Comparison of ENCODE assay signal across 34 mouse cellular contexts in the genomic region with DNA sequence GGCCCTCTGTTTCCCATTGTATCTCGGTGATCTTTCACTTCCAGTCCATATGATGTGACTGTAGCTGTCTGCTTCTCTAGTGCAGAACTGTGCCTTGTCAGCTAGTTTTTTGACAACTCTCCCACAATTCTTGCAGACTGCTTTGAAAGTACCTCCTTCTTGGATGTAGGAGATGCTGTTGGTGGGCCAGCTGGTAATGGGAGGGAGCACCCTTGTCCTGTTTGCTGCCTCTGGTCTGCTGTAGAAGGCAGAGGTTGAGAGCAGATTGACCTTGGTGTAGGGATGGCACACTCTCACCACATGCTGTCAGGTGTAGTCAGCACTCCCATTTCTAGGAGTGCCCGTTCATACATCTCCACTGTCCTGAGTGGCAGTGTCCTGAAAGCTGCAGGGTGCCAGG. TPM values are rescaled to one million over a fixed set of nuclear protein-coding genes. Genes with fewer than 3 reads are reported as not detected.
"Had no signal": no experiment of that assay in that cellular context is flagged by ENCODE, and none has a peak within 500 bp of the region (broad histone marks: within the 10 kb centered on the region; RNA-seq: fewer than 3 reads in every experiment).

No protein-coding gene starts in this region.

- H3K27ac ChIP-seq: heart, adult 2 months; heart, embryonic 10.5 days; heart, embryonic 13.5 days; heart, embryonic 15.5 days; hindbrain, embryonic 10.5 days; hindbrain, embryonic 12.5 days; hindbrain, embryonic 13.5 days; hindbrain, embryonic 14.5 days; hindbrain, embryonic 15.5 days; hindbrain, postnatal 0 days; intestine, embryonic 15.5 days; kidney, embryonic 15.5 days; kidney, postnatal 0 days; layer of hippocampus, adult 2 months had no signal

- H3K4me1 ChIP-seq: heart, embryonic 10.5 days; heart, embryonic 12.5 days; heart, embryonic 13.5 days; heart, embryonic 15.5 days; hindbrain, embryonic 10.5 days; hindbrain, embryonic 12.5 days; hindbrain, embryonic 13.5 days; hindbrain, embryonic 15.5 days; intestine, embryonic 15.5 days; kidney, embryonic 15.5 days had no signal

- DNase-seq: heart, adult 2 months; heart, postnatal 10 days; heart, postnatal 14 days; heart, postnatal 36 days; heart, postnatal 4 days; kidney, adult 11 months; kidney, adult 2 months; kidney, adult 8-10 months; kidney, adult 9 months; kidney, postnatal 10 days; kidney, postnatal 14 days; kidney, postnatal 36 days; kidney, postnatal 4 days; layer of hippocampus, adult 9-11 months; layer of hippocampus, postnatal 36 days had no signal

- H3K4me2 ChIP-seq: heart, embryonic 11.5 days; heart, embryonic 12.5 days; heart, embryonic 13.5 days; heart, embryonic 15.5 days; hindbrain, embryonic 12.5 days; hindbrain, embryonic 13.5 days; hindbrain, embryonic 14.5 days; hindbrain, embryonic 15.5 days; intestine, embryonic 15.5 days; kidney, embryonic 15.5 days had no signal

- H3K4me3 ChIP-seq: heart, adult 2 months; heart, embryonic 10.5 days; heart, embryonic 12.5 days; heart, embryonic 13.5 days; heart, embryonic 15.5 days; hindbrain, embryonic 10.5 days; hindbrain, embryonic 12.5 days; hindbrain, embryonic 13.5 days; hindbrain, embryonic 15.5 days; intestine, embryonic 15.5 days; kidney, embryonic 15.5 days; layer of hippocampus, adult 2 months had no signal

- H3K9ac ChIP-seq: heart, embryonic 12.5 days; heart, embryonic 13.5 days; heart, embryonic 15.5 days; hindbrain, embryonic 12.5 days; hindbrain, embryonic 13.5 days; hindbrain, embryonic 14.5 days; hindbrain, embryonic 15.5 days; intestine, embryonic 15.5 days; kidney, embryonic 15.5 days had no signal

- H3K27me3 ChIP-seq: heart, embryonic 12.5 days; heart, embryonic 13.5 days; heart, embryonic 15.5 days; hindbrain, embryonic 12.5 days; hindbrain, embryonic 13.5 days; hindbrain, embryonic 15.5 days; intestine, embryonic 15.5 days; kidney, embryonic 15.5 days had no signal

- ATAC-seq: hindbrain, embryonic 16.5 days; hindbrain, postnatal 0 days; inflammation-experienced regulatory T-cells, adult 6 months; intestine, embryonic 15.5 days; intestine, embryonic 16.5 days; intestine, postnatal 0 days had no signal

- H3K9me3 ChIP-seq: heart, embryonic 10.5 days; heart, embryonic 12.5 days; heart, embryonic 13.5 days; heart, embryonic 15.5 days; hindbrain, embryonic 10.5 days; hindbrain, embryonic 12.5 days; hindbrain, embryonic 13.5 days; hindbrain, embryonic 15.5 days; intestine, embryonic 15.5 days; kidney, embryonic 15.5 days had no signal

RNA-seq across cellular contexts. Expression of gene Ccdc92b, which starts 49.6 kb away (rescaled TPM):
- polyA plus RNA-seq: inflammation-experienced regulatory T-cells, adult 6 months had no signal
